8 mouse cellular contexts compared by ENCODE assay signal in genomic region chr17:17792578-17792977, GRCm38 (mm10). TPM values are rescaled to one million over a fixed set of nuclear protein-coding genes. Genes with fewer than 3 reads are reported as not detected.
DNase-seq lines count a peak whose midpoint lies in the region; ATAC-seq lines count a peak whose summit lies in the region.

No protein-coding gene starts in this region.

- ATAC-seq in megakaryocyte, adult 5-6 weeks (ENCODE audit: poor library complexity, severe bottlenecking) = no peak

- peak; percentile 33 for DNase-seq in embryo, embryonic 10.5 days (ENCODE audit: low spot score)
- DNase-seq in embryo, embryonic 10 days (ENCODE audit: low spot score) = no peak
- peak; percentile 34 for DNase-seq in right cerebral cortex, adult 18-20 months
- DNase-seq in right cerebral cortex, postnatal 4 days = no peak
- DNase-seq in layer of hippocampus, postnatal 14 days (ENCODE audit: low spot score in 2 of 2) = peak; percentile 4 to 5
- DNase-seq in right cerebral cortex, postnatal 36 days (ENCODE audit: low spot score in 2 of 2) = peak; percentile 5 to 14
- no peak for DNase-seq in spleen, adult 12 weeks (ENCODE audit: low spot score)

RNA-seq across cellular contexts. Expression of gene Spaca6, which starts 34.4 kb away (rescaled TPM):
- total RNA-seq in layer of hippocampus, postnatal 14 days (2021) = 100 to 1,000 TPM in 1 of 2 experiments, 10 to 100 TPM in 1; 91.4 to 104 TPM
- total RNA-seq in megakaryocyte, adult 5-6 weeks (2015) = 7.5 and 10.1 TPM in 2 replicates
- total RNA-seq in megakaryocyte, adult 5-6 weeks (2017) = 1.9 TPM in 1 of 2 replicates, not detected in the other

Comparison
In these comparisons a context has a peak if more than half of its experiments do, and no peak if none do; other contexts are left out.
1. DNase-seq: peak in embryo, embryonic 10.5 days (single experiment), right cerebral cortex, adult 18-20 months (single experiment), layer of hippocampus, postnatal 14 days (2 of 2) and right cerebral cortex, postnatal 36 days (2 of 2); none in embryo, embryonic 10 days (single experiment), right cerebral cortex, postnatal 4 days (single experiment) and spleen, adult 12 weeks (single experiment).
2. RNA of gene Spaca6, which starts 34.4 kb away (total RNA-seq): 91.4 to 104 TPM in layer of hippocampus, postnatal 14 days; 1.9 to 10.1 TPM in megakaryocyte, adult 5-6 weeks; every median in the first group is over 4 times any median in the second.